Mouse (Mus musculus) erythroblast, adult 5-6 weeks (primary cell): Measurements from ENCODE around the gene Ncor2. TPM values are rescaled to one million over a fixed set of nuclear protein-coding genes. Genes with fewer than 3 reads are reported as not detected.
"Not testable (repeated sequence)": the region's sequence is repeated elsewhere in the genome, so short reads cannot be mapped to it uniquely, and the experiment has no call there.

Experiments used
- ATAC-seq: replicated peaks from 2 replicates; pipeline ENCODE4 v1.8.0; 2016; ENCODE audit warnings: moderate number of reproducible peaks, mild to moderate bottlenecking, moderate TSS enrichment, inconsistent platforms; ENCODE audit not compliant: poor library complexity, low FRiP score, severe bottlenecking
- total RNA-seq, 2 experiments: library from RNA; stranded (forward) in 1 of 2; stranded (reverse) in 1 of 2; fragments of 150-400 nt in 1 of 2; fragments of 200-764, 138-1000 nt in 1 of 2; gene quantifications; 2 replicates each; pipeline versions ENCODE4 v1.2.3 to v1.2.4; 2015 to 2017; ENCODE audit warnings: low replicate concordance in 2 of 2

Ncor2 gene
- total RNA-seq (2015; ENCODE audit: low replicate concordance) (15.8 and 18.2 TPM in 2 replicates), total RNA-seq (2017; ENCODE audit: low replicate concordance) (6.0 and 8.0 TPM in 2 replicates)

DNA sequence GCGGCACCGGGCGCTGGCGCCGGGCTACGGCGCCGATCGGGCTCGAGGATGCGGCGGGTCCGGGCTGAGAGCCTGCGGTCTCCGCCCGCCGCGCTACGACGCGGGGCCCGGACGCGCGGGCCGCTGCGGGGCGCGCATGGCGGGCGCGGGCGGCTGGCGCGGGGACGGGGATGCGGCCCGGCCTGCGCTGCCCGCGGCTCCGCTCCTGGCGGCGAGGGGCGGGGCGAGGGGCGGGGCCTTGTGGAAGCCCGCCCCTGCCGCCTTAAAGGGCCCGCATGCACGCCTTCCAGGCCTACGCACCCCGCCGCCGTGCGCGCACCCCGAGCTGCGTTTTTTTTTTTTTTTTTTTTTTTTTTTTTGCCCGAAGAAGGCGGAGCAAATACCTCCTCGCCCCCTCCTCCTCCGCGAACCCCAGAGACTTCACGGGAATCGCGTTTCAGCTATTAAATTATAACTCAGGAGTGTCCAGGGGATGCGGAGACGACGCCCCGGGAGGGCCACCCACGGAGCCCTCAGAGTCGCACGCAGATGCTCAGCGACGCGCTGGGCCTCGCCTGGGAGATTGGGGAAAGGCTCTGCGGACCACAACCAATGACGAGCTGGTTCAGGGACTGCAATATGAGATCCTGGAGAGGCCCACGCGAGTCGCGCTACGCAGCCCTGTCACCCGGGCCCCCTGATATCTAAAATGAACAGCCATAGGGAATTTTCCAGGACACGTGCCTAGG, at the start of gene Ncor2:
Gene Ncor2 (minus strand): TSS at position 213 of the 728 bp plus-strand sequence.
- peak; percentile 66 for ATAC-seq

DNA sequence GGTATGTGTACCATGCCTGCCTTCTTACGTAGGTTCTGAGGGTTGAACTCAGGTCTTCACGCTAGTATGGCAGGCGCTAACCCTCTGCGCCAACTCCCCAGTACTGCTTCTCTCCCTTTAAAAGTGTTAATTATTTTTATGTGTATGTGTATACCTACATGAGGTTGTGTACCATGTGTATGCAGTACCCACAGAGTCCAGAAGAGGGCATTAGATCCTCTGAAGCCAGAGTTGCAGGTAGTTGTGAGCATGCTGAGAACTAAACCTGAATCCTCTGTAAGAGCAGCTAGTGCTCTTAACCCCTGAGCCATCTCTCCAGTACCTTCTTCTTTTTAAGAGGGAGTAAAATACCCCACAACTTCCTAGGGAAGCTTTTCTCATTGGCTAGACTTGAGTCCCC, 48.7 kb upstream of the Ncor2 start:
- ATAC-seq = no peak

DNA sequence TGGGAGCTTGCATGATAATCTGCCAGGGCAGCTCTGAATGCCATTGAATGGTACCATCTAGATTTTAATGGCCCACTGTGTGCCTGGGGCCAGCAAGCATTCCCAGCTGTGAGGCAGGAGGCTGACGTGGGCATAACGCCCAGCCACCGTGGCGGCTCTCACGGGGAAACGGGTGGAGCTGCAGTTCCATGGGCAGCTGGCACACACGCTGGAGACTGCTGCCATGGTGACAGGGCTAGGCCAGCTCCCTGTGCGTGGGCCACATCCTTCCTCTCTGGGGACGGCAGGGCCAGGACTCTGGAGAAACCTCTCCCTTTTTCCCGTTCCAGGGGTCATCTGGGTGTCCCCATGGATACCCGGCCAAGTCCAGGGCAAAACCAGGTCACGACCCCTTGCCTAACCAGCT, 47.2 kb upstream of the Ncor2 start:
- no peak for ATAC-seq

DNA sequence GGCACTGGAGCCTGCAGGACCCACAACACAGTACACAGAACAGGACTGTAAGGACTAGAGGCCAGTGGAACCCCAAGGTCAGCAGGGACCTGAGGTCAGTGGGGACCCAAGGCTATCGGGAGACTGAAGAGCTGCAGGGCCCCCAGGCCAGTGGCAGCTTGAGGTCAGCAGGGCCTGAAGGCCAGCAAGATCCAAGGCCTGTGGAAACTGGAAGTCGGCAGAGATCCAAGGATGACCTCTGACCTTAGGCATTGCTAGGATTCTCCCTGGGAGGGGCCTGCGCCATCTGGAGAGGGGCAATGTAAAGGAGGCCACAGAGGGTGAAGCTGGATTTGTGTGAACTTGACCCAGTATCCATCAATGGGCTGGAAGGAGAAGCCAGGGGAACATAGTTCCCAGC, 45.9 kb upstream of the Ncor2 start:
- ATAC-seq = no peak

DNA sequence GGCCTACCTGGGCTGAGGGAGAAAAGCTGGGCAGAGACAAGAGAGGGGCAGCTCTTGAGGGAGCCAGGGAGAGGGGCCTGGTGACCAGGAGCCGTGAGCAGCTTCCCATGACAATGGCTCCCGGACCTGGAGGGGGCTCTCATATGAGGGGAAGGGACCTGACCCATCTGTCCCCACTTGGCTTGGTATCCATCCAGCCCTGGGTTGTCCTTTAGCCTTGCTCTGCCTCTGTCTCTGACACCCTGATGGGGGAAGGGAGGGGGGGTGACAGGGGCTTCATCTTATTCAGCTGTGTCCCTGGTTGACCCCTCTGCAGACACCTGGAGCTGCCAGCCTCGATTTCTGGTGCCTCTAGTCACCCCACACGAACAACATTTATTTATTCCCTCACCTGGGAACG, 44.9 kb upstream of the Ncor2 start:
- no peak for ATAC-seq

DNA sequence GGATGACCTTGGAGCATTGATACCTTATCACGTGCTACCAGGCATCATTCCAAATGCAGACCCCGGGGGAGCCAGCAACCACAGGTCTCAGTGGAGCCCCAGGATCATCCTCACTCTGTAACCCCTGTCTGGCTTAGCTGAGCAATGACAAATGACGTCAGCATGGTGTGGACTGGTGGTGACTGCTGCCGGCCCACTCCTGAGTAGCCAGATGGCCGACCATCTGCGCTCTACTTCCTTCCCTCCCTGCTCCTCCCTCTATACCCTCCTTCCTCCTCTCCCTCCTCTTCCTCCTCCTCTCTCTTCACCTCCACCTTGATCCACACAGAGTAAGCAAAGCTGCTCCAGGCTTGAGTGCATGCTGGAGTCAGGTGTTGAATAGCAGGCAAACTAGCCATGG, 43.7 kb upstream of the Ncor2 start:
- no peak for ATAC-seq

DNA sequence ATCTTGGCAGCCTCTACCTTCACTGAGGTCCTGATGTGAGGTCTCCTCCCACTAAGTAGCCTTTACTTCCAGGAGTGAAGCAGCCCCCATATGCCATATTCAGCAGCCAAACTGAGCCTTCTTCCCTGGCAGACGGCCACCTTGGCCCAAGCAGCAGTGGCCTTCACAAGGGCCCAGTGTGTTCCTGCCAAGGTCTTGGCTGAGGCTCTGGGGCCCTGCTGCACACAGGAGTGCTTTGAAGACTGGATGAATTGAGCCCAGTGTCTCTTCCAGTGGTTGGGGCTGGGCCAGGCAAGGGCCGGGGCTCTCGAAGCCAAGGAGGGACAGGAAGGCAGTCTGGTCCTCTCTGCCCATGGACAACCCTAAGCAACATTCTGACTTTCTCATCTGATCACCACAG, 42.8 kb upstream of the Ncor2 start:
- ATAC-seq = no peak

DNA sequence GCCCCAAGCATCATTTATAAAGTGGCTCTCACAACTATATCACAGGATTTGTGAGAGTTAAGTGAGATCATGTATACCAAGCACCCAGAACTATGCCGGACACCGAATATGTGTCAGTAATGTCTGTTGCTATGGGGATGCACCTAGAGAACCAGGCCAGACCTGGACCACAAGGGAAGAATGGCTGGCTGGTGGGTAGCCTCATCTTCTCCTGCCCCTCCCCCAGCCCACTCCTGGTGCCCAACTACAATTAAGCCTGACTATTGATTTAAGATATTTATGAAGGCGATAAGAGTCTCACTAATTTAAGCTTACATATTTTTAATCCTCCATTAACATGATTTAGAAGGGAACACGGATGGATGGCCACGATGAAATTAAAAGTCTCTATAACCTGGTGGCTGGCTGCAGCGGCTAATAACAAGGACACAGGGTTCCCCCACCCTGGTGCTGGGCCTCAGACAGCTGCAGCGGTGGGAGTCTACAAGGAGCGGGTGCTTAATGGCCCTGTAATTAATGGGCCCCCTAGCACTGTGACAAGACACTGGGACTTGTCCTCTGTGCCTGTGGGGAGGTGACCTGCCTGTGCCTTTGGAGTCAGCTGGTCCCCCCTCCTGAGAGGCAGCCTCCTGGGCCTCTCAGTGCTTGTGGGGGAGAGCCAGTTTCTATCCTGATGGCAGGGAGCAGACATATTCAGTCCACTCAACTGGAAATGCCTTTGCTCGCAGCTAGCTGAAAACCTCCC, 38.6 kb upstream of the Ncor2 start:
- no peak for ATAC-seq

DNA sequence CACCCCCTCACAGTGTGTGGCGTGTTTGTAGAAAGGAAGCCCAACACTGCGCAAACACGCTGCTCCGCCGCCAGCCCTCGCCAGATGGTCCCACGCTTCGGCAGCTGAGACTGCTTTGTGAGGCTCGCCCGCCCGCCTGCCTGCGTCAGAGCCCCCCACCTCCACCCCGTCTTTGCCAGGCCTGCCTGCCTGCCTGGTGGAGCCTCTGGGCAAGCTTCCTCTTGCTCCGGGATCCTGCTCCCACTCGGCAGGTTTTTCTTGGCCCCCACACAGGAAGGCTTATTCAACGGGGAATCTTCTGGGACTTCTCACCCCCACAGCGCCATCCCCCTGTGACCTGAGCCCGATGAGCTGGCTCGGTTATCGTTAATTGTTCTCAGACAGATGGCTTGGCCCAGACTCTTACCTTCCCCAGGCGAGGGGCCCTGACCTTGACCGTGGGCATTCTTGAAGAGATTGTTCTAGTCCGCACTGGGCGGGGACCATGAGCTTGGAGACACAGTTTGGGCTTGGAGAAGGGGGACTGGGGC, 37.0 kb upstream of the Ncor2 start:
- ATAC-seq = no peak

DNA sequence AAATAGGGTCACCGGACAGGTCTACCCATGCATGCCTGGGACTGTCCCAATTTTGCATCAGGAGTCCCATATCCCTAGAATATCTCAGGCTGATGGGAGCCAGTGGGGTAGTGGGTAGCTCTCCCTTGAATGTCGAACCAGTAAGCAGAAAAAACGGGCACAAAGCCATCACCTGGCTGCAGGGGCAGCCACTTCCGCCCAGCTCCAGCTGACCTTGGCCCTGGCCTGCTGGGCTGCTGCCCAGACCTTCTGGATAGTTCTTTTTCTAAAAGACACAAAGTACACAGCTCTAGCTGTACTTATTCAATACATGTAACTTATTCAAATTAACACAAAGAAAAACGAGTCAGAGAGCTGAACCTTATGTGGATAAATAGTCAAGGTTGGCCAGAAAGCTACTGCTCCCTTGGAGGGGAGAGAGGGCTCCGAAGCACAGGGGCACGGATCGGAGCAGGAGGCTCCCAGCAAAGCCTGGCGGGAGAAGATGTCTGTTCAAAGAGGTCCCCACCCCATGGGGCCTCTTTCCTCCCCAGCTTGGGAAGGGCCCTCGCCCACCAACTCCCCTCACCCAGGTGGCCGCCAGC, 36.4 kb upstream of the Ncor2 start:
- ATAC-seq = no peak

DNA sequence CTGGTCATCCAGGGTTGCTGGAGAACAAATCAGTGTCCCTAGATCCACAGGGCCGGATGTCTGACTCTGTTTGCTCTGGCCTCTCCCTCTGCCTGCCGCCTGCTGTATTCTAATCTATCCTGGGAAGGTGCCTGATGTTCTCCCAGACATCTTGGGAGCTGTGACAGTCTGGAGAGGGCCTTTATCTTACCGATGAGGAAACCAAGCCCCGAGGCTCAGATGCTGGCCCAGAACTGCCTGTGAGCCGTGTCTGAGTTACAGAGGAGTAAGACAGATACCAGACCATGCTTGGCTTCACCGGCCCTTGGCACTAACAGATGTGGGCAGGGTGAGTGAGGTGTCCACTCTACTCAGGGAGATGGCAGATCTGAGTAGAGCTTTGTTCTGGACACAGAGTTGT, 35.0 kb upstream of the Ncor2 start:
- no peak for ATAC-seq

DNA sequence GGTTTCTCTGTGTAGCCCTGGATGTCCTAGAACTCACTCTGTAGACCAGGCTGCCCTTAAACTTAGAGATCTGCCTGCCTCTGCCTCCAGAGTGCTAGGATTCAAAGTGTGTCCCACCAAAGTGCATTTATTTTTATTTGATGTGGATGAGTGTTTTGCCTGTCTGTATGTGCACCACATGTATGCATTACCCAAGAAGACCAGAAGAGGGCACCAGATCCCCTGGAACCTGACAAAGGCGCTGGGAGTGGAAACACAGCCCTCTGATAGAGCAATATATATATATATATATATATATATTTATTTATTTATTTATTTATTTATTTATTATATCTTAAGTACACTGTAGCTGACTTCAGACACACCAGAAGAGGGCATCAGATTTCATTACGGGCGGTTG, 25.9 kb upstream of the Ncor2 start:
- not testable (repeated sequence) for ATAC-seq

DNA sequence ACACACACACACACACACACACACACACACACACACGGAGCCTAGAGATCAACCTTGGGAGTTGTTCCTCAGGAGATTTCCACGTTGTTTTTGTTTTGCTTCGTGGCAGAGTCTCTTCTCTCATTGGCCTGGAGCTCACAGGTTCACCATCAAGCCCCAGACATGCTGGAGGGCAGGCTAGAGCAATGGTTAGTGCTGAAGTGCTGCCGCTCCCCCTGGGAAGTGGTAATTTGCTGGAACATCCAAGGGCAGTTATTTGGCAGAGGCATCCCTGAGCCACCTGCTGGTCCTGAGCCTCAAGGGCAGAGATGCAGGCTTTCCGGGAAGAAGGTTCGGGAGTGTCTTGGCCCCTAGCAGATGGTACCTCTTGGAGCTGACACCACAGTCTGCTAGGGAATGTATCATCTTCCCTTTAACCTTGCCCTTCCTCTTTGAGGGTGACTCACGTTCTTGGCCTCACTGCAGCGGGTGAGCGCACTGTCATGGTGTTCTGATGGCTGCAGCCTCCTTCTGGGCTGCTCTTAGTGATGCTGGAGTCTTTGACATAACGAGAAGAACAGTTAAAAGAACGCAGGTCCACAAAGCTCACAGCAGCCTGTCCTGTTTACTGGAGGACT, 25.3 kb upstream of the Ncor2 start:
- no peak for ATAC-seq

DNA sequence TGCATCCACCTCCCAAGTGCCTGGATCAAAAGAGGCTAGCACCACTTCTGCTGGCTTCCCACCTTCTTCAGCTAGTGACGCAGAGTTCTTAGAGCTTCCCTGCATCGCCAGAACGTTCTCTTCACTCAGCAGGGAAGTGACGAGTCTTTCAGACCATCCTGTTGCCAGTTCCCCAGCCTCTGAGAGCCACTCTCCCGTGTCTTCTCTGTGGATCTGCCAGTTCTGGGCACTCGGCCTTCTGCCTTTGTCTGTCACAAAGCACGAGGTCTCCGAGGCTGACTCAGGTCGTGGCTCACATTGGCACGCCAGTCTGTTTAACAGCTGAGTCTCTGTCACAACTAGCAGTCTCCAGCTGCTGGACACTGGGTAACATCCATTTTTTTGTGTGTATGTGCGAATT, 24.7 kb upstream of the Ncor2 start:
- ATAC-seq = no peak

DNA sequence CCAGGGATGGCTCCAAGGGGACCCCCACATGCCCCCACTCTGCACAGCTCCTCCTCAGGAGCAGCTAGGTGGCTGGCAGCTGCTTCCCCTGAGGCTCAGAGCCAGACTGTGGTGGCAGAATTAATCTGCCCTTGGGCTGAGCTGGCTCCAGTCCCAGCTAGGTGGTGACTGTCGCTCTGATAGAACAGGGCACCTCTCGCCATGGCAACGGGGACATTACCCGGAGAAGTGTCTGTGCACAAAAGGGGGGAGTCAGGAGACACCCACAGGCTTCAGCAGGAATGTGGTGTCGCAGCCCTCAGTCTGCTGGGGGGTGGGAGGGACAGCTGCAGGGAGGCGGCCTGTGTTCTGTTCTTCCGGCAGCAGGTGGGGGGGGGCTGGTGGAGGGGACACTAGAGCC, 24.1 kb upstream of the Ncor2 start:
- ATAC-seq = no peak

DNA sequence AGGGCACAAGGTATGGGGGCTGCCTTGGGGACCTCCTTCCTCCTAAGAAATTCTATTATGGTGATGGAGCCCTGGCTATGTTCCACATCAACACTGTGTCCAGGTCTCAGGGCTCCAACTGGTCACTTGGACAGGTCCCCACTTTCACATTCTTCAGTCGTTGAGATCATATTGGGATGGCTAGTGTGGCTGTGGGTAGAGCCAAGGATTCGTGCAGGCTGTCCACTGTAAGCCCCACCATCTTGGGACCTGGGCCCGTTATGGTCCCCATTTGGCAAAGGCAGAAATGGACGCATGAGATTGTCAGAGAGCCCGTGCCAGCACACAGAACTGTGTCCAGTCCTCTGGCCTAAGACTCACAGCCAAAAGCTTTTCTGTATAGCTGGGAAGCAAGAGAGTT, 23.1 kb upstream of the Ncor2 start:
- ATAC-seq = no peak

DNA sequence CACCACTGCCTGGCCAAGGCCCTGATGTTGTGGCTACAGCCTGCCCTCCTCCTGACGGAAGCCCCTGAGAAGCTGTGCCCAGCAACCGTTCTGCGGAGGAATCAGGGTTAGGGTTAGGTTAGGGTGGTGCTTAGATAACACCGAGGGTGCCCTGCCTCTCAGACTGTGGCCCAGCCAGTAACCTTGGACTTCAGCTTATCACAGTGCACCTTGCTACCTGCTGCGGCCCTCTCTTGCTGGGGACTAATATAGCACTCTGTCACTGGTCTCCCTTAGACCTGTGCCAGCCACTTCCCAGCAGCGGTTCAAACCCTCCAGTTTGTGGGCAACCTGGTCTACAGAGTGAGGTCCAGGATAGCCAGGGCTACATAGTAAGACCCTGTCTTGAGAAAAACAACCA, 20.1 kb upstream of the Ncor2 start:
- no peak for ATAC-seq

DNA sequence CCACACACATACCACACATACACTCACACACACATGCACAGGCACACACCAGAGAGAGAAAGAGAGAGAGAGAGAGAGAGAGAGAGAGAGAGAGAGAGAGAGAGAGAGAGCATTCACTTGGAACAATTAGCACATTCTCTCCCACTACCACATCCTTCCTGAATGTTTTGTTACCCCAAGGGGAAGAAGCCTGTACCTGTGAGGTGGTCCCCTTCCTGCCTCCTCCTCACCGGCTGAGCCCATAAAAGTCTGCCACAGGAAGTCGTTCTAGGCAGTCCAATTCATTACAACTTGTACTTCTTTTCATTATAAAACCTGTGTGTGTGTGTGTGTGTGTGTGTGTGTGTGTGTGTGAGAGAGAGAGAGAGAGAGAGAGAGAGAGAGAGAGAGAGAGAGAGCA, 18.3 kb upstream of the Ncor2 start:
- not testable (repeated sequence) for ATAC-seq

DNA sequence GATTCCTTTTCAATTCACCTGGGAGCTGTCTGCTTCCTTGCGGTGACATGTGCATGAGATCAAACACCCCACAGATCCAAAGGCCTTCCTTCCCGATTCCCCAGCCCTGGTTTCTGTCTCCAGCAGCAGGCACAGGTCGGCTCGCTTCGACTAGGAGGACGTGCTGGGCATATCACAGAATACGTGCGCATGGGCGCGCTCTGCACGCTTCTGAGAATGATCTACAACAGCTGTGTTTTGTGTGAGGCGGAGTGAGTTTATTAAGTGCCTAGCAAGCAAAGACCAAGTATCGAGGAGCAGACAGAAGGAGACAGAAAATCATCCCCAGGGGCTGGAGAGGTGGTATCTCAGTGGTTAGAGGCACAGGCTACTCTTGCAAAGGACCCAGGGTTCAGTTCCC, 17.0 kb upstream of the Ncor2 start:
- ATAC-seq = no peak

DNA sequence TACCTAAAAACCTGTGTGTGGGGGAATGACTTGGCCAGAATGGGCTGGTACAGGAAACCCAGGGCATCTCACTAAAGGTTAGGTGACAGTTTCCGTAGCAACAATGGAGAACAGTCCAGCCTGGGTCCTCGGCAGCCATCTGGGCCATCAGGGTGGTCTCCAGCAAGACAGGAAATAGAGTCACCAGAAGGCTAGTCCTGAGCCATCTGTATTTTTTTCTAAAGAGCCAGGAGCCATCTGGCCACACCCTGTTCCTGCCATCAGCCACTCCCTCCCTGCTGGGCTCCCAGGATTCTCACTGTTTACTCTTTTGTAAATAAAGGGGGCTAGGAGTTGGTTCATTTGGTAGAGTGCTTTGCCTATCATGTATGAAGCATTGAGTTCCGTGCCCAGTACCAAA, 16.1 kb upstream of the Ncor2 start:
- ATAC-seq = no peak
